Mouse (Mus musculus) heart, embryonic 15.5 days (tissue): ENCODE measurements at regions not wholly inside any gene's neighbourhood (a gene's known extent, or its start where the extent isn't known, plus 50 kb on each side); places are given as distances from the start of the nearest gene placed in this dataset.

Experiments
- ATAC-seq: fragments of 200-750 bp; cut with Nextera tagmentation; replicated peaks from 2 replicates; pipeline ENCODE4 v1.8.0; 2017; ENCODE audit warnings: low read depth, moderate TSS enrichment; ENCODE audit not compliant: insufficient number of reproducible peaks, insufficient read depth, low FRiP score
- H3K27ac ChIP-seq: fragments of 300-500 bp; sonication (generic); 2 replicates; pipeline ENCODE4 v1.5.1; 2015; ENCODE audit warnings: mild to moderate bottlenecking, inconsistent platforms
- H3K27me3 ChIP-seq: fragments of 300-500 bp; sonication (generic); 2 replicates; pipeline ENCODE4 v1.6.1; 2015; ENCODE audit warnings: inconsistent platforms
- H3K36me3 ChIP-seq: fragments of 300-500 bp; sonication (generic); 2 replicates; pipeline ENCODE4 v1.6.1; 2015; ENCODE audit warnings: mild to moderate bottlenecking, inconsistent platforms
- H3K4me1 ChIP-seq: fragments of 300-500 bp; sonication (generic); replicated peaks from 2 replicates; pipeline ENCODE4 v1.6.1; 2015; ENCODE audit warnings: inconsistent platforms
- H3K4me2 ChIP-seq: fragments of 300-500 bp; sonication (generic); 2 replicates; pipeline ENCODE4 v1.6.1; 2015; ENCODE audit warnings: inconsistent platforms, mild to moderate bottlenecking, moderate library complexity
- H3K4me3 ChIP-seq: fragments of 300-500 bp; sonication (generic); 2 replicates; pipeline ENCODE4 v1.5.1; 2015; ENCODE audit warnings: mild to moderate bottlenecking, inconsistent platforms
- H3K9ac ChIP-seq: fragments of 300-500 bp; sonication (generic); 2 replicates; pipeline ENCODE4 v1.6.1; 2015; ENCODE audit warnings: mild to moderate bottlenecking, inconsistent platforms
- H3K9me3 ChIP-seq: fragments of 300-500 bp; sonication (generic); replicated peaks from 2 replicates; pipeline ENCODE4 v1.6.1; 2016; ENCODE audit warnings: inconsistent platforms
- WGBS: fragments of 180-500 bp; shearing (Covaris S2); methylation state at CpG from one replicate; pipeline ENCODE4 v1.1.7; 2015; ENCODE audit warnings: mixed read lengths; 5-methylcytosine and 5-hydroxymethylcytosine counted together

DNA sequence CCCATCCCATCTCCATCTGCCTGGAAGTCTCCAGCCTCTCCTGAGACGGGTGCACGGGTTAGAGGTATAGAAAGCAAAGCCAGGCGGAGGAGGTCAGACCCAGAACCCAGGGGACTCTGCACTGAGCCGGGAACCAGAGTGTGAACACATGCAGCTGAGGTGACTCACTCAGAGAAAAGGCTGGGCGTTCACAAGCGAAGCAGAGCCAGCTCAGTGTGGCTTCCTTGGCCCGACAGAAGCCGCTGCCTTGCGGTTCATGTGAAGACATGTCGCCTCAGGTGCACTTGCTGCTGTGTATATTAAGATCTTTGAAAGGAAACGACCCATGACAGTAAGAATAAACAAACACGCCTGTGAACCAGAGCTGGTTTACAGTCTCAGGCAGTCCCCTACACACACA, 163.6 kb downstream of the Bmp7 start:
- no peaks in the 10 kb centered on the region for H3K9me3 ChIP-seq
- 65% methylated on average over 12 of the region's 12 CpGs for WGBS
- H3K9ac ChIP-seq = no peak overlapping the region

DNA sequence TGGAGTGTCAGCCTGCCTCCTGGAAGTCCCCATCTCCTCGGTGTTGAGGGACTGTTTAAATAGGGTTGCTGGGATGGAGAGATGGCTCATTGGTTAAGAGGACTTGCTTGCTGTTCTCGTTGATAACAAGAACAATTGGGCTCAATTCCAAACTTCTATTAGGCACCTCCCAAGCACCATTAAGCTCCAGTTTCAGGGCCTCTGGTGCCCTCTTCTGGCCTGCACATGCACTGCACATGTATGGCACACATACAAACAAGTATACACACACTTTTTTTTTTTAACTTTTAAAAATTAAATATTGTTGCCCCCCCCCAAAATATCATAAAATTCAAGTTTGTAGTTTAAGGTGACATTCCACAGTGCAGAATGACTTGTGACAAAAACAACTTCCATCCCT, 162.3 kb downstream of the Bmp7 start:
- whole genome bisulfite sequencing = 62% methylated on average over 2 of the region's 2 CpGs
- ATAC-seq = no peak
- H3K9ac ChIP-seq = no peak overlapping the region
- no peaks in the 10 kb centered on the region for H3K36me3 ChIP-seq
- H3K4me1 ChIP-seq = no peaks in the 10 kb centered on the region
- no peaks in the 10 kb centered on the region for H3K9me3 ChIP-seq
- peaks cover 13% of the 10 kb centered on the region for H3K27me3 ChIP-seq
- no peak overlapping the region for H3K4me3 ChIP-seq
- no peak overlapping the region for H3K4me2 ChIP-seq
- H3K27ac ChIP-seq = no peak overlapping the region

More for the DNA sequence above, 163.6 kb downstream of the Bmp7 start:
- Histone ChIP-seq H3K4me1 (no peaks in the 10 kb centered on the region), H3K27ac (no peak overlapping the region), H3K4me2 (no peak overlapping the region), H3K36me3 (no peaks in the 10 kb centered on the region), H3K27me3 (peaks cover 13% of the 10 kb centered on the region), H3K4me3 (no peak overlapping the region)
- ATAC-seq = no peak

DNA sequence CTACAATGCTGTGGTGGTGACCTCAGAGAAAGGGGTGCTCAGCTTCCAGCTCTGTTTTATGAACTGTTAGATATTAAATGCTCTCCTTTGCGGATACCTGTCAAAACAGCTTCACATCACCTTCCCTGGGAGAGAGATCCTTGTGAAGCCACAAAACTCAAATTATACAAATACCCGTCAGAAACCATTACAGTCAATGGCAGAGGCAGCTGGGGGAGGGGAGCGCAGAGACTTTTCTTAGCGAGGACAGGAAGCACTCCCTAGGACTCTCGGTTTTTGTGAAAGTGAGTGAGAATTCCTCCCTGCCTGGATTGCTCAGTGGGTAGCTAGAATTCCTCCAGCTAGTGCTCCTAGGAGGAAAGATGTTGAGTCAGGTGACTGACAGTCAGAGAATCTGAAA, 161.0 kb downstream of the Bmp7 start:
- Histone ChIP-seq H3K4me2 (no peak overlapping the region), H3K27me3 (peaks cover 13% of the 10 kb centered on the region), H3K9me3 (no peaks in the 10 kb centered on the region), H3K4me3 (no peak overlapping the region), H3K36me3 (no peaks in the 10 kb centered on the region), H3K4me1 (no peaks in the 10 kb centered on the region), H3K27ac (no peak overlapping the region), H3K9ac (no peak overlapping the region)
- ATAC-seq = no peak
- WGBS = 22% methylated on average over 5 of the region's 5 CpGs

DNA sequence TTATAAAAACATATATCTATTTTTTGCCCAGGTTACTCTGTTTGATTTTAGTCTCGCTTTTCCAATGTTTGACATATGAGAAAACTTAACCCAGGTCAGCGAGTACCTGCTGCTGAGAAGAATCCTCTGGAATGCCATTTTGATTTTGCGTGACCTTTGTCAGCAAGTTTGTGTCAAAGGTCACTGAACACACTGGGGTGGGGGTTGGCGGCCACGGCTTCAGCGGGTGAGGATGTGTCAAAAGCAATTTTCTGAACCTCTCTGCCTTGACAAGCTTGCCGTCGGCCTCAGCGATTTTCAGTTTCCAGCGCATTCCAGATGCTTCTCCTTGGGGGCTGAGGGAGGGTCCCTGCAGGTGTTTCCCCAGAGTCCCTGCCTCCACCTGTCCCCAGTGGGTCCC, 157.4 kb downstream of the Bmp7 start:
- Histone ChIP-seq H3K4me2 (no peak overlapping the region), H3K36me3 (no peaks in the 10 kb centered on the region), H3K27me3 (peaks cover 37% of the 10 kb centered on the region), H3K9me3 (no peaks in the 10 kb centered on the region), H3K4me3 (no peak overlapping the region), H3K27ac (no peak overlapping the region), H3K9ac (no peak overlapping the region), H3K4me1 (peaks cover 3% of the 10 kb centered on the region; the same call in 1 of the 2 replicates)
- WGBS = 77% methylated on average over 10 of the region's 10 CpGs
- no peak for ATAC-seq

DNA sequence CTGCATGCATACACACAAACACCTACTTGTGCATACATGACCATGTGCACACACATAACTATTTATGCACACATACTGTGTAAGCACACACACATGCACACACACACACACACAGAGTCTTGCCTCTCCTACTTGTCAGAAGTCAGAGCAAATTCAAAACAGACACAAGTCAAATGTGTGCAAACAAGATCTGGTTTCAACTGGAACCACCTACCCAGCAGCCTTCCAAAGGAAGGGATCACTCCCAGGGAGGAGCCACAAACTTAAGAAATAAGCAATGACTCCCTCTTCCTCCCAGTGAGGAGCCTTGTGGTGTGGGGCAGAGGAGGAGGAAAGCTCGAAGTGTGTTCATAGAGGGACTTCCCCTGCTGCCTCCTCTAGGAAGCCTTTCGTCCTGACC, 153.8 kb downstream of the Bmp7 start:
- ATAC-seq = no peak
- Histone ChIP-seq H3K9me3 (no peaks in the 10 kb centered on the region), H3K4me2 (no peak overlapping the region), H3K27ac (no peak overlapping the region), H3K4me1 (peaks cover 6% of the 10 kb centered on the region), H3K27me3 (peaks cover 52% of the 10 kb centered on the region), H3K4me3 (no peak overlapping the region), H3K36me3 (no peaks in the 10 kb centered on the region), H3K9ac (no peak overlapping the region)
- WGBS = 35% methylated on average over 2 of the region's 2 CpGs

DNA sequence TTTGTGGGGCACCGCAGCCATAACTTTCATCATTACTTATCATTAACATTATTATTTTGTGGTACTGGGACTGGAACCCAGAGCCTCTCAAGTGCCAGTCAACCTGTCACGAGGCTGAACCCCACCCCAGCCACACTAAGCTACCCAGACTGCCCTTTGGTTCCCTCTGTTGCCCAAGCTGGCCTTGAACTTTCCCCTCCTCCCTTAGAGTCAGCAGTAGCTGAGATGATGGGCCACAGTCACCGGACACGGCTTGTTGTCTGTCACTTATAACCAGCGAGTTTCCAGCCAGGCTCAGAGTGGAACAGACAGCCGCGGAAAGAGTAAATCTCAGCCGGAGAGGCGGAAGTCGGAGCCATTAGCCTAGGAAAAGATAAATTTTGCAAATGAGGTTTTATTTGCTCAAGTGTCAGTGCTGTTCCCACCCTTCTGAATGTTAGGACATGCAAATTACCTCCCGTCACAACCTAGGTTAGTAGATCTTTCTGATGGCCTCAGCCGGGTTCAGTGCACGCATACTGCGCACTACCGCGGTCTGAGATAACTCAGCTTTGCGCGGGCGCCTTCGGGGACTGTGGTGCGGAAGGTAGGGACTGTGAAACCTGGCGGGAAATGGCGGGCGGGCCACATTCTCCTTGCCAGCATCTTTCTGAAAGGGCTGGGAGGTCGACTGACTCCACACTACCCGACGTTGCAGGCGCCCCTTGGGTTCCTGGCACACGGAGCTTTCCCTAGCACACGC, 152.7 kb downstream of the Bmp7 start:
- no peaks in the 10 kb centered on the region for H3K9me3 ChIP-seq
- peak overlapping the region; percentile 36 for H3K4me3 ChIP-seq
- 20% methylated on average over 30 of the region's 30 CpGs for WGBS
- ATAC-seq = no peak
- H3K4me1 ChIP-seq = peaks cover 6% of the 10 kb centered on the region
- no peak overlapping the region for H3K27ac ChIP-seq
- peaks cover 59% of the 10 kb centered on the region for H3K27me3 ChIP-seq
- H3K9ac ChIP-seq = peak overlapping the region; percentile 24; the same call in 1 of the 2 replicates
- no peaks in the 10 kb centered on the region for H3K36me3 ChIP-seq
- peak overlapping the region; percentile 57 for H3K4me2 ChIP-seq

DNA sequence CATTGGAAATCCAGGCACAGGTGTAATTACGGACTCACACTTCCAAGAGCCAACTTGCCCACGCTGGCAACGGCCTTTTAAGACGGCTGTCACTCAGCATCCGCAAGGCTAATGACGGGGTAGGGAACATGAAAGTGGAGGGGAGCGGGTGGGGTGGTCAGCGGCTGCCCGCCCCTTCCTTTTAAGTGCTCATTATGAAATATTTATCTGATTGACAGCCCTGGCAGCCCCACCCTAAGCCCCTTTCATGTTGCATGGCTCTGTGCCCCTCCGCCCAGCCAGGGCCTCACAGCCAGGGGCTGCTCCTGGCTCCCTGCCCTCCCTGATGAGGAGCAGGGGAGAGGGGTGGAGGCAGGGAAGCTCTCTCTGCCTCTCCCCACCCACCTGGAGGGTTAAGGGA, 150.9 kb downstream of the Bmp7 start:
- Histone ChIP-seq H3K4me3 (no peak overlapping the region), H3K9ac (no peak overlapping the region), H3K9me3 (no peaks in the 10 kb centered on the region), H3K4me2 (no peak overlapping the region), H3K36me3 (no peaks in the 10 kb centered on the region), H3K27me3 (peaks cover 62% of the 10 kb centered on the region), H3K4me1 (peaks cover 6% of the 10 kb centered on the region), H3K27ac (no peak overlapping the region)
- WGBS = 34% methylated on average over 10 of the region's 10 CpGs
- ATAC-seq = no peak

DNA sequence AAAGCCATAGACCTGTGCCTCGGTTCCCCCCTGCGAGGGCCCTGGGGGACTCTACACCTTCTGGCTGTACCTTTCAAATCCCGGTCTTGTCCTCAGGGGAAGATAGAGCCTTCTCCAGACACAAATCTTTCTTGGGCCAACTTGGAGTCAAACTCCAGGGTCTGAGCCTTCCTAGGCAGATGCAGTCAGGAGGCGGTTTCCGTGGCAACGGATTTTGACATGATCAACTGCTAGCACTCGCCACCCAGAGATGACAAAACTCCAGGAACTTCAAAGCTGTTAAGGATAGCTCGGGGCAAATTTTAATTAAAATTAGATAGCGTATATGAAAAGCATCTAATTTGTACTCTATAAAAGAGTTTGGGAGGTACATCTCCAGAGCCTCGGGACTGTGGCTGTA, 147.6 kb downstream of the Bmp7 start:
- Histone ChIP-seq H3K9ac (no peak overlapping the region), H3K27ac (no peak overlapping the region), H3K4me3 (no peak overlapping the region), H3K27me3 (peaks cover 40% of the 10 kb centered on the region), H3K4me1 (peaks cover 5% of the 10 kb centered on the region), H3K9me3 (no peaks in the 10 kb centered on the region), H3K4me2 (no peak overlapping the region), H3K36me3 (no peaks in the 10 kb centered on the region)
- ATAC-seq = no peak
- WGBS = 69% methylated on average over 10 of the region's 10 CpGs

DNA sequence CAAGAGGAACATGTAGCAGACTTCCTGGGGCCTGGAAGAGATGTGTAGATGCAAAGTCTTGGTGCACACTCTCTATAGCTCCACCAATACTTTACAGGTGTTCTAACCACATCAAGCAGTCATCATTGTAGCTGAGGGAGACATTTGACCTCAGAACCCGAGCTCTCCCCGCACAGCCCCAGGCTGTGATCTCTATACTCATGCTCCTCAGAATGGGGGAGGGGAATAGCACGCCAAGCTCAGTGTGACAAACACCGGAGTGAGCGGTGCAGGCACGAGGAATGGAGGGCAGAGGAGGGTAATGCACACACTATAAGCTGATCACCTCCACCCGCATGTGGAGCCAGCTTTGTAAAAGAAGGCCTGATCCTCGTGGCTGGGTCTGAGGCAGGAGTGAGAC, 146.1 kb downstream of the Bmp7 start:
- peaks cover 28% of the 10 kb centered on the region for H3K27me3 ChIP-seq
- no peak overlapping the region for H3K9ac ChIP-seq
- no peaks in the 10 kb centered on the region for H3K9me3 ChIP-seq
- no peak for ATAC-seq
- H3K4me1 ChIP-seq = peaks cover 3% of the 10 kb centered on the region; the same call in 1 of the 2 replicates
- H3K4me2 ChIP-seq = no peak overlapping the region
- 72% methylated on average over 8 of the region's 8 CpGs for WGBS
- no peak overlapping the region for H3K27ac ChIP-seq
- H3K36me3 ChIP-seq = no peaks in the 10 kb centered on the region
- no peak overlapping the region for H3K4me3 ChIP-seq

DNA sequence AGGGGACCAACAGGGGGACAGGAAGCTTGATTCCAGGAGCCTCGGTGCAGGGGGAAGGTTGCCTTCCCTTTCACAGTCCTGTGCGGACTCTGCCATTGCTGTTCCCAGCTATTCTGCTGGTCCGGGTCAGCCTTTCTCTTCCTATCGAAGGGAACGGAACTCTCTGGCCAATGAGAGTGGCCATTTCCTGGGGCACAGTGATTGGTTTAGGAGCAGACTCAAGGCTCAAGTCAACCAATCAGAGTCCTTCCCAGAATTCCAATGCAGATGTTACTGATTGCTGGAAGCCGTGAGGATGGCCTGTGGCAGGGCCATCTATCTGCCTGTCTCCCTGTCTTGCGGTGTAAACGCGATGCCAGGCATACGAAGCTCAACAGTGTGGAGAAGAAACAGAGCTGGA, 145.3 kb downstream of the Bmp7 start:
- H3K9ac ChIP-seq = no peak overlapping the region
- no peak for ATAC-seq
- no peaks in the 10 kb centered on the region for H3K9me3 ChIP-seq
- no peaks in the 10 kb centered on the region for H3K4me1 ChIP-seq
- H3K27me3 ChIP-seq = peaks cover 20% of the 10 kb centered on the region
- H3K4me2 ChIP-seq = no peak overlapping the region
- no peak overlapping the region for H3K4me3 ChIP-seq
- no peak overlapping the region for H3K27ac ChIP-seq
- H3K36me3 ChIP-seq = no peaks in the 10 kb centered on the region
- WGBS = 77% methylated on average over 10 of the region's 10 CpGs

DNA sequence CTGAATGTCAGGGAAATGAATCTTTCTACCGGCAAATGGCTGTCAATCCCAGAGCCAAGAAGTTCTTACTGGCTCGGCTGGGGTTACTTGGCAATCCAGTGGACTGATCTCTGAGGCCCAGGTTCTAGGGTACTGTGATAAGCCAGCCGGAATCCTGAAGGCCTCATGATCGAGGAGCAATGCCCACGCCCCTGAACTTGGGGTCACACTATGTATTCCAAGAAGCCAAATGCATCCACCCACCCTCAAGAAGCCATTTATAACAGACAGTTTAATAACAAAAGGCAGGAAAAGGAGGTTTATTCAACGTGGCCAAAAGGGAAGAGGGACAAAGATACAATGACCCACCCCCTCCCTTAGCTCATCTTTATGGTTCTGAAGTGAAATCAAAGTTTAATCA, 144.0 kb downstream of the Bmp7 start:
- Histone ChIP-seq H3K27me3 (peaks cover 12% of the 10 kb centered on the region; the same call in 1 of the 2 replicates), H3K9me3 (no peaks in the 10 kb centered on the region), H3K4me1 (no peaks in the 10 kb centered on the region), H3K4me2 (no peak overlapping the region), H3K9ac (no peak overlapping the region), H3K27ac (no peak overlapping the region), H3K36me3 (no peaks in the 10 kb centered on the region), H3K4me3 (no peak overlapping the region)
- ATAC-seq = no peak
- 48% methylated on average over 6 of the region's 6 CpGs for WGBS

DNA sequence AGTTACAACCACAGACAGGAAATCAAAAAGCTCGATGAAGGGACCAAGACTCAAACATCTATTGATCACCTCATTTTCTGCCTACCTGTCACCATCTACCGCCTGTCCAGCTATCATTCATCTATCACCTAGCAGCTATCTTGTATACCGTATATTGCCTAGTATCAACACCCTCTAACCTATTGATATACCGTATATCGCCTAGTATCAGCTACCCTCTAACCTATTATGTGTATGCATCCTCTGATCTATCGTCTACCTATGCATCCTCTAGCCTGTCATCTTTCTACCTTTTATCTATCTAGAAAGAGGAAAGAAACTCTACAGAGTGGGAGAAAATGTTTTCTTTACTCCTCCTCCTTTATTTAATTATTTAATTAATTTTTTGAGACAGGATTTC, 143.2 kb downstream of the Bmp7 start:
- no peaks in the 10 kb centered on the region for H3K4me1 ChIP-seq
- WGBS = 38% methylated on average over 6 of the region's 6 CpGs
- no peak for ATAC-seq

More for the DNA sequence above, 143.2 kb downstream of the Bmp7 start:
- Histone ChIP-seq H3K27me3 (peaks cover 5% of the 10 kb centered on the region; the same call in 1 of the 2 replicates), H3K4me3 (no peak overlapping the region), H3K4me2 (no peak overlapping the region), H3K36me3 (no peaks in the 10 kb centered on the region), H3K9ac (no peak overlapping the region), H3K27ac (no peak overlapping the region), H3K9me3 (no peaks in the 10 kb centered on the region)
